Mouse (Mus musculus) erythroblast, embryonic 14.5 days (primary cell): Measurements from ENCODE around the gene Neu2.

Experiments
- GATA1 ChIP-seq: IDR thresholded peaks from 2 replicates; pipeline ENCODE4 v1.6.1; 2012; ENCODE audit warnings: low read length, inconsistent platforms, mixed read lengths
- TAL1 ChIP-seq: IDR thresholded peaks from 3 replicates; pipeline ENCODE4 v1.6.1; 2012; ENCODE audit warnings: low read length, inconsistent platforms, mixed read lengths

DNA sequence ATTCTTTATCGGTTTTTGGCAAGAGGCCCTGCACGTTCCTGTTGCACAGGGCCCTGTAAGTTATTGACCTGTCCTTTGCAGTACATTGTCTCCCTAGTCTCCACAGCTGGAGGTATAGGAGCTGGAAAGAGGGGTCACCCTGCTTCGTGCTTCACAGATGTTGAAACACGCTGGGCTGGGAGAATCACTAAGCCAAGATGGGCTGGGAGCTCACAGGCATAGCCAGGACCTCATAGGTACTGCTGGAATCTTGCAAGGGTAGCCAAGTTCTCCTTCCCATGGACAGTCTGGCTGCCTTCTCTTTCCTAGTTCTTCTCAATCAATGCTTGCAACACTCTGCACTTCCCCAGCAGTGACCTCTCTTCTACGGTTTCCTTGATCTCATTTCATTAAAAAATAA is 63.6 kb downstream of the Neu2 start:
- TF ChIP-seq GATA1 (no peak), TAL1 (no peak)
